Mouse (Mus musculus): ENCODE measurements at regions not wholly inside any gene's neighbourhood (a gene's known extent, or its start where the extent isn't known, plus 50 kb on each side); places are given as distances from the start of the nearest gene placed in this dataset.

GRCm38 (mm10) chr12:74523988-74524387, 207.8 kb upstream of the Gm11042 start:
- no peak for DNase-seq (ENCODE audit: low spot score in 2 of 2)

GRCm38 (mm10) chr12:74518032-74518431, 201.8 kb upstream of the Gm11042 start:
- DNase-seq (ENCODE audit: low spot score in 2 of 2), result no peak

- DNase-seq (ENCODE audit: low spot score in 2 of 2), result peak in 1 of 2 experiments; percentile 10
Observed at GRCm38 (mm10) chr12:74516527-74516926, 200.3 kb upstream of the Gm11042 start.

- DNase-seq (ENCODE audit: low spot score in 2 of 2), result no peak
Observed at GRCm38 (mm10) chr12:74502791-74503190, 186.6 kb upstream of the Gm11042 start.

DNA sequence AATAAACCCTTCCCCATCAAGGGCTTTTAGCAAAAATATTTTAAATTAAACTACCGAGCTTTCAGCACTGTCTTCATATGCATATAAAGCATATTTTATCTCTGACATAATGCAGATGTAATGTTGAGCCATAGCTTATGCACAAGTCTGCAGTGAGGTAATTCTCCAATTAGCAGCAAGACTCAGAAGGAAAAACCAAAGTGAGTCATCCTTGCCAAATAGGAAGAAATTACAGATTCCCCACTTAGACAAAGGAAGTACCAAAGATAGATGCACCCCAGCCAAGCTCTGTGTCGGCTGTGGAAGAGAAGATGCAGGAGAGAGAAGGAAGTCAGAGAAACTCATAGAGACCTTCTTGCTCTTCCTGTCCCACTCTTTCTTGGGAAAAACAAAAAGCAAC, 161.4 kb upstream of the Gm11042 start:
- DNase-seq (ENCODE audit: low spot score in 2 of 2), result no peak

- DNase-seq (ENCODE audit: low spot score in 2 of 2), result no peak
Observed at GRCm38 (mm10) chr12:74474741-74475140, 158.5 kb upstream of the Gm11042 start.

DNA sequence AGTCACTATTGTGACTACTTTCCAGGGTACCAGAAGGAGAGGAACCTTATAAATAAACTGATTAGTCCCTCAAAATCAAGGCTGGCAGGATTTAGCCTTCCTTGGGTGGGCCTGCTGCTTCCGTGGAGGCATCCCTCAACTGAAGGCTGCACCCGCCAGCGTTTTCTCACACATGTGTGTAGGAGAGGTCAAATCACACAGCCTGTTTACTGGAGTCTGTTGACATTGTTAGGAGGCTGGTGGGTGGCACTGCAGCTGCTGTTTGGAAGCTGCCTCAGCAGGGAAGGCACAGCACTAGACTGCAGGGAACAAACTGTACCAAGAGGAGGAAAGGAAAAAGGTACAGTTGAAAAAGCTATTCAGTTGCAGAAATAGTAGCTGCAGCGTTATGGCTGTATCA, 142.3 kb upstream of the Gm11042 start:
- peak in 1 of 2 experiments; percentile 32 for DNase-seq (ENCODE audit: low spot score in 2 of 2)

DNA sequence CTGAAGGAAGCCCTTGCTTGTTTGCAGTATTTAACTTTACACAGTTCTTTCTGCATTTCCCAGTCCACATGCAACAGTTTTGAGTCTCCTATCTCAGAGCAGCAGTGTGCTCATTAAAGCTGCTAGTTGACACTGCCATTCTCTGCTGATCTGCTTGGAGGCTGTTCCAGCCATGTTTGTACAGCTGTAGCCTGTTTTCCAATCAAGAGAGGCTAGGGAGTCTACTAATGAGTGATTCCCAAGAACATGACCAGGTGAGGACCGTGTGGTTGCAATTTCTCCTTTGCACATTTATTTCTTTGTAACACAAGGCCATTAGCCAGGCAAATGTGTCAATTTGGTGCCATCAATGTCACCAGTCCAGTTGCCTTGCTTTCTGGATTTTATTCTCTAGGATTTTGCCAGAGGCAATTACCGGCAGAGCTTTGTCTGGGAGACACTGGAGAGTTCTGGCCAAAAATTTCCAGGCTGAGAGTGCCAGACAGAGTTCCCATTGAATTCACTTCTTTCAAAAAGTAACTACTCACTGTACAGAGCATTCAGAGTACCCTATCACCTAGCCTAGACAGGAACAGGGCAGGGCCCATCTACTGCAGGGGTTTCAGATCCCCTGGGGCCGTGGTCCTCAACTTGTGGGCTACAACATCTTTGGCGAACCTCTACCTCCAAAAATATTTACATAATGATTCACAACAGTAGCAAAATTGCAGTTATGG, 136.3 kb upstream of the Gm11042 start:
- no peak for DNase-seq (ENCODE audit: low spot score in 2 of 2)

GRCm38 (mm10) chr12:74448248-74448647, 132.1 kb upstream of the Gm11042 start:
- no peak for DNase-seq (ENCODE audit: low spot score in 2 of 2)

GRCm38 (mm10) chr12:74434874-74435273, 118.7 kb upstream of the Gm11042 start:
- no peak for DNase-seq (ENCODE audit: low spot score in 2 of 2)

- no peak for DNase-seq (ENCODE audit: low spot score in 2 of 2)
Observed at GRCm38 (mm10) chr12:74414738-74415137, 98.5 kb upstream of the Gm11042 start.

DNA sequence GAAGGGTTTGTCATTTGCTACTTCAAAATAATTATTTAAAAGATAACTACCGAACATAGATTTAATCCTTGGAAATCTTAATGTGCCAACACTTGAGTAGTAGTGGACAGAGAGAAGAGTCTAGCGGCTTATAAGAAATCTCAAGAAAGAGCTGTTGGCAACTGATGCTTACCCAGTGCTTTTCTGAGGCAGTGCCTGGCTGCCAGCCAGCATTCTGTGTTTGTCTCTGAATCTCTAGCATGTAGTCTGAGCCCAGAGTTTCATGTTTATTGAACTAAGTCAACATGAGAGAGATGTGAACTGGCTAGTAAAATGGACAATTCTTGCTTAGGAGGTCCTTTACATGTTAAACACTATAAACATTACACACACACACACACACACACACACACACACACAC, 94.3 kb upstream of the Gm11042 start:
- DNase-seq (ENCODE audit: low spot score in 2 of 2), result no peak

GRCm38 (mm10) chr12:74407591-74408095, 91.4 kb upstream of the Gm11042 start:
- no peak for DNase-seq (ENCODE audit: low spot score in 2 of 2)

- no peak for DNase-seq (ENCODE audit: low spot score in 2 of 2)
Observed at GRCm38 (mm10) chr12:74389811-74390210, 73.6 kb upstream of the Gm11042 start.

Data from frontal cortex, postnatal 25 days (tissue).